ENCODE assay signal across 27 mouse cellular contexts in genomic region chr10:121962053-121962452, GRCm38 (mm10).
DNase-seq lines count a peak whose midpoint lies in the region; ATAC-seq and TF ChIP-seq lines count a peak whose summit lies in the region.
"Had no signal": no experiment of that assay in that cellular context is flagged by ENCODE, and none has a peak within 500 bp of the region (broad histone marks: within the 10 kb centered on the region; RNA-seq: fewer than 3 reads in every experiment).

No protein-coding gene starts in this region.

- DNase-seq in heart, embryonic 10.5 days (ENCODE audit: low spot score): no peak
- DNase-seq in kidney, postnatal 0 days (ENCODE audit: low spot score): peak; percentile 58
- DNase-seq in kidney, postnatal 14 days: no peak
- no peak for DNase-seq in stomach, postnatal 0 days (ENCODE audit: low spot score)
- DNase-seq: B cell, adult 2 months; cerebellum, adult 8-10 months; cerebellum, postnatal 25 days; forebrain, postnatal 0 days; gastrocnemius, postnatal 10 days; heart, postnatal 10 days; kidney, adult 18-20 months; midbrain, embryonic 14.5 days; retina, postnatal 1 day; right cerebral cortex, postnatal 14 days; thymus, postnatal 14 days had no signal

- WGBS in heart, embryonic 13.5 days: 56% methylated on average over 4 of the region's 4 CpGs
- WGBS in heart, embryonic 10.5 days: 48% methylated on average over 4 of the region's 4 CpGs
- 28% methylated on average over 4 of the region's 4 CpGs for whole genome bisulfite sequencing in kidney, postnatal 0 days
- WGBS in stomach, postnatal 0 days: 47% methylated on average over 4 of the region's 4 CpGs

- TF ChIP-seq EP300 in stomach, postnatal 0 days (optimal IDR thresholded peaks at IDR 0.05): no peak

- no peak for ATAC-seq in heart, embryonic 13.5 days (ENCODE audit: extremely low read depth, insufficient number of reproducible peaks, low FRiP score, low TSS enrichment)
- no peak for ATAC-seq in kidney, postnatal 0 days (replicated peaks; ENCODE audit: low FRiP score, low read depth)
- peak; percentile 61 for ATAC-seq in granulocyte monocyte progenitor cell, adult 5-6 weeks (replicated peaks; ENCODE audit: poor library complexity, severe bottlenecking)
- peak; percentile 88 for ATAC-seq in stomach, postnatal 0 days (ENCODE audit: low FRiP score, low TSS enrichment)
- no peak for ATAC-seq in erythroblast, adult 5-6 weeks (replicated peaks; ENCODE audit: low FRiP score, poor library complexity, severe bottlenecking)
- ATAC-seq: forebrain, postnatal 0 days; inflammation-experienced regulatory T-cells, adult 6 months had no signal

- no peak overlapping the region for H3K9ac ChIP-seq in heart, embryonic 13.5 days
- no peak overlapping the region for H3K9ac ChIP-seq in kidney, postnatal 0 days (ENCODE audit: low read depth, low read length)
- no peak overlapping the region for H3K9ac ChIP-seq in stomach, postnatal 0 days (ENCODE audit: low read length)
- H3K9ac ChIP-seq: embryonic facial prominence, embryonic 12.5 days; forebrain, postnatal 0 days; hindbrain, embryonic 15.5 days; limb, embryonic 13.5 days; neural tube, embryonic 15.5 days had no signal

- TF ChIP-seq CTCF in kidney, postnatal 0 days (IDR thresholded peaks at IDR 0.05; ENCODE audit: low read depth): no peak
- no peak for TF ChIP-seq CTCF in stomach, postnatal 0 days (IDR thresholded peaks at IDR 0.05; ENCODE audit: low read depth)

- no peaks in the 10 kb centered on the region for H3K9me3 ChIP-seq in heart, embryonic 13.5 days
- no peaks in the 10 kb centered on the region for H3K9me3 ChIP-seq in heart, embryonic 10.5 days
- no peaks in the 10 kb centered on the region for H3K9me3 ChIP-seq in kidney, postnatal 0 days (replicated peaks; ENCODE audit: low read length)
- no peaks in the 10 kb centered on the region for H3K9me3 ChIP-seq in stomach, postnatal 0 days (ENCODE audit: control insufficient read depth, low read length)
- H3K9me3 ChIP-seq: embryonic facial prominence, embryonic 12.5 days; hindbrain, embryonic 10.5 days; hindbrain, embryonic 15.5 days; limb, embryonic 13.5 days; neural tube, embryonic 15.5 days had no signal

- no peaks in the 10 kb centered on the region for H3K36me3 ChIP-seq in heart, embryonic 13.5 days
- no peaks in the 10 kb centered on the region for H3K36me3 ChIP-seq in heart, embryonic 10.5 days
- no peaks in the 10 kb centered on the region for H3K36me3 ChIP-seq in kidney, postnatal 0 days (ENCODE audit: insufficient read depth, low read length)
- no peaks in the 10 kb centered on the region for H3K36me3 ChIP-seq in stomach, postnatal 0 days (ENCODE audit: control insufficient read depth, insufficient read depth, low read length)
- H3K36me3 ChIP-seq: embryonic facial prominence, embryonic 12.5 days; hindbrain, embryonic 10.5 days; hindbrain, embryonic 15.5 days; limb, embryonic 13.5 days; neural tube, embryonic 15.5 days had no signal

- H3K4me2 ChIP-seq in heart, embryonic 13.5 days: no peak overlapping the region
- no peak overlapping the region for H3K4me2 ChIP-seq in kidney, postnatal 0 days (ENCODE audit: low read length)
- H3K4me2 ChIP-seq in stomach, postnatal 0 days (replicated peaks; ENCODE audit: low read depth): no peak overlapping the region
- H3K4me2 ChIP-seq: embryonic facial prominence, embryonic 12.5 days; heart, embryonic 11.5 days; hindbrain, embryonic 15.5 days; limb, embryonic 13.5 days; liver, embryonic 11.5 days; neural tube, embryonic 15.5 days had no signal

- peaks cover 22% of the 10 kb centered on the region for H3K4me1 ChIP-seq in heart, embryonic 13.5 days
- H3K4me1 ChIP-seq in heart, embryonic 10.5 days: peaks cover 8% of the 10 kb centered on the region
- H3K4me1 ChIP-seq in kidney, postnatal 0 days (replicated peaks; ENCODE audit: insufficient read depth, low read length): 0 out of 2 replicates have a peak, but pooled peaks cover 2% of the 10 kb centered on the region
- H3K4me1 ChIP-seq in stomach, postnatal 0 days (replicated peaks; ENCODE audit: control insufficient read depth, insufficient read depth): no peaks in the 10 kb centered on the region

- H3K27ac ChIP-seq in heart, embryonic 13.5 days (replicated peaks): peak overlapping the region; percentile 42; the same call in 1 of the 2 replicates
- H3K27ac ChIP-seq in heart, embryonic 10.5 days: no peak overlapping the region
- 0 out of 2 replicates have a peak overlapping the region, but pooled peaks have one; percentile 48 for H3K27ac ChIP-seq in kidney, postnatal 0 days
- no peak overlapping the region for H3K27ac ChIP-seq in stomach, postnatal 0 days (replicated peaks)
- H3K27ac ChIP-seq: embryonic facial prominence, embryonic 12.5 days; hindbrain, embryonic 10.5 days; limb, embryonic 13.5 days; neural tube, embryonic 15.5 days had no signal

- H3K4me3 ChIP-seq in heart, embryonic 13.5 days: no peak overlapping the region
- no peak overlapping the region for H3K4me3 ChIP-seq in heart, embryonic 10.5 days
- H3K4me3 ChIP-seq in kidney, postnatal 0 days (replicated peaks; ENCODE audit: low read depth, low read length): no peak overlapping the region
- H3K4me3 ChIP-seq in stomach, postnatal 0 days (ENCODE audit: low read depth, low read length): no peak overlapping the region
- H3K4me3 ChIP-seq: embryonic facial prominence, embryonic 12.5 days; erythroblast, embryonic 14.5 days; hindbrain, embryonic 10.5 days; hindbrain, embryonic 15.5 days; limb, embryonic 13.5 days; neural tube, embryonic 15.5 days had no signal

- H3K27me3 ChIP-seq in heart, embryonic 13.5 days (replicated peaks): no peaks in the 10 kb centered on the region
- H3K27me3 ChIP-seq in heart, embryonic 10.5 days (ENCODE audit: insufficient read depth, poor library complexity, severe bottlenecking): no peaks in the 10 kb centered on the region
- no peaks in the 10 kb centered on the region for H3K27me3 ChIP-seq in kidney, postnatal 0 days (ENCODE audit: insufficient read depth, low read length)
- no peaks in the 10 kb centered on the region for H3K27me3 ChIP-seq in stomach, postnatal 0 days (ENCODE audit: control insufficient read depth, insufficient read depth, low read length)
- H3K27me3 ChIP-seq: embryonic facial prominence, embryonic 12.5 days; hindbrain, embryonic 15.5 days; limb, embryonic 13.5 days; neural tube, embryonic 15.5 days had no signal

Comparison
In these comparisons a context has a peak if more than half of its experiments do, and no peak if none do; other contexts are left out.
1. H3K27ac ChIP-seq: peak in heart, embryonic 13.5 days (single experiment) and kidney, postnatal 0 days (single experiment); none in heart, embryonic 10.5 days (single experiment) and stomach, postnatal 0 days (single experiment).
2. ATAC-seq: peak in granulocyte monocyte progenitor cell, adult 5-6 weeks (single experiment) and stomach, postnatal 0 days (single experiment); none in heart, embryonic 13.5 days (single experiment), kidney, postnatal 0 days (single experiment) and erythroblast, adult 5-6 weeks (single experiment).